Mouse (Mus musculus): ENCODE results near the gene Naxe.

Naxe gene

DNA sequence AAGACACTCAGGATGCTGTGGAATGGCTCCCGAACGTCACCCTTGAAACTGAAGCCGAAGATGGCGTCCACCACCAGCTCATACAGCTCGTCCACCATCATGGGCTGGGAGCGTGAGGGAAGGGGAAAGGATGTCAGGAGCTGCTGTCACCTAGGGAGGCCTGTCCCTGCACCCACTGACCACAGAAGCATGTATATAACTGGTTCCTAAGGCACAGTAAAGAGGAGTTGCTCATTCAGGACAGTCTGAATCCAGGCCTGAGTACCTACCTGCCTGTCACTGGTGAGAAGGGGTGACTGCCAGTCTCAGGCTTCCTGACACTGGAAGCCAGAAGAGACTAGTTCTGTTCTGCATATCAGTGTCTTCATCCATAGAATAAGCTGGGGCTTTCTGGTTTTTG, 1.3 kb downstream of the Naxe start:
- no peak for DNase-seq (ENCODE audit: low spot score)

DNA sequence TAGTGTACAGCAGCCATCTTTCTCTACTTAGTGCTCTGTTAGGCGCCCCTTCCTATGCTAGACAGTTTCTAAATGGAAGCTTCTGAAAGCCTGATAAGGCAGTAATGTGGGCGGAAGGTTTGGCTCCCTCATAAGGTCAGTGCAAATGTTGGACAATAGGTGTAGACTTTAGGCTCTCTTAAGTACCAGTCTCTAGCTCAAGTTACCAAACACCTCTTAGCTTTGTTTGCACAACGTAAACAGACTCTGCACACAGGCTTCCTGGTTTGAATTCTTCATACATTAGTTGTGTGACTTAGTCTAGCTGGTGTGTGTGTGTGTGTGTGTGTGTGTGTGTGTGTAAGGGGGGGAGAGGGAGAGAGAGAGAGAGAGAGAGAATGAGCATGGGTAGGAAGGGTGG, 8.8 kb downstream of the Naxe start:
- no peak for DNase-seq (ENCODE audit: low spot score)

DNA sequence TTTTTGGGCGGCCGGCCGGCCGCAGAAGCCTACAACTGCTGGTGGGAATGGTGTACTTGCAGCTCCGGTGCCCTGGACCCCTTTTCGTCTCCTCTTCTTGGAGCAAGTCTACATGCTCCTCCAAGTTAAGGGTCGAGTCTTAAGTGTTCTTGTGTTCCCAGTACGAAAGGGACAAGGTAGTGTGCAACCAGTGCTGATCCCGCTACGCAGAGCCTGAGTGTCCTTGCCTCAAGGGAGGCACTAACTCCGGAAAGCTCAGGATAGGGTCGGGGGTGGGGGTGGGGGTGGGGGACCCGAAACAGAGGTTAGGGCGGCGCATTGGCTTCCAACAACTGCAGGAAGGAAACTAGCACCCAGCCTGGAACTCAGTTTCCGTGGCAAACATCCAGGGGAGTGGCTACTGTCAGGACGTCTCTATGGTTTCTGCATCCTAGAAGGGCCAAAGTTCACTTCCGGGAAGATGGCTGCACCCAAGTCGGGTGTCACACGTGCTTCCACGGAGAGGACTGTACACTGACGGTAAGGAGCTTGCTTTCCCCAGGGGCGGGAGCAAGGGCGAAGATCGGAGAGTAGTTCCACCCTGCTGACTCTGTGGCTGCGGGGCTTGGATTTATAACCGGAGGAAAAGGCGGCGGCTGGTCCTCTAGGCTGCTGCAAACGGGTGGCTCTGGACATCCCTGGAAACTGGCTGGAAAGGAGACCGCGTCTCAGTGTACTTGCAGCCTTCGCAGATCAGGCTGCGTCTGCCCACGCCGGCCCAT, 15.5 kb downstream of the Naxe start, which contains the start of gene Gpatch4:
Gene Gpatch4, plus strand, starts transcription at position 448 of the 761 bp plus-strand sequence.
- DNase-seq (ENCODE audit: low spot score), result peak; percentile 49

DNA sequence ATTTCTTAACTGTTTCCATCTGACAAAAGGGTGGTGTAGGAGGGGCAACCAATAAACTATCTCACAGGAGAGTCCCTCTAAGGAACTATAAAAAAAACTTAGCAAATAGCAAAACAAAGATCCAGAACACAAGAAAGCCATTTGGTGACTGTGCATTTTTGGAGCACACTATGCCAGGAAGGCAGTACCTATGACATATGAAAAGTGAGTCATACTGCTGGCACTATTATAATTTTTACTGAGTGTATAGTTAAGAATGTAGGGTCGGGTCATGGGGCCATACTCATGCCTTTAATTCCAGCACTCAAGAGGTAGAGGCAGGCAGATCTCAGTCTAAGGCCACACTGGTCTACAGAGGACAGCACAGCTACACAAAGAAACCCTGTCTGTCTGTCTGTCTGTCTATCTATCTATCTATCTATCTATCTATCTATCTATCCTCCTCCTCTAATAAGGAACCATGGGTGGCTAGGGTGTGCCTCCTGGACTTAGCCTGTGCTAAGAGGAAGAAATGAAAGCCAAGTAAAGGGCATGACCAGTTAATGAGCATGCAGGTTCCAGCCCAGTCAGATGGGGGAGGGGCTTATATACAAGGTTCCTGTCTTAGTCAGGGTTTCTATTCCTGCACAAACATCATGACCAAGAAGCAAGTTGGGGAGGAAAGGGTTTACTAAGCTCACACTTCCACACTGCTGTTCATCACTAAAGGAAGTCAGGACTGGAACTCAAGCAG, 22.6 kb downstream of the Naxe start:
- DNase-seq (ENCODE audit: low spot score), result no peak

DNA sequence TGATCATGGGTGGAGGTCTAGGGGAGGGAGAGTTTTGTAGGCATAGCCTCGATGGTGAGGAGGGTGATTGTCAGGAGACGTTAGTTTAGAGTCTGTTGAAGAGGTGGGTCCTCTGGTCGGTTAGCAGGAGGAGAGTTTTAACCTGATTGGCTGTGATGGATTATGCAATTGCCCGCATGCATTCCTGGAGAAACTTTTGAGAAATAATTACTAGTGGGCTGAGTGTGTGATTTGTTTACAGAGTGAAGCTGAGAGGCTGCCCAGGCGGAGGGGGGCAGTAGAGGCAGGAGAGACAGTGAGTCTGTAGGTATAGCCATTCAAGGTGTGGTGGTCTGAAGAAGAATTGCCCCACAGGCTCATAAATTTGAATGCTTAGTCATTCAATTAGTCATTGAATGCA, 24.8 kb downstream of the Naxe start:
- DNase-seq (ENCODE audit: low spot score), result no peak

DNA sequence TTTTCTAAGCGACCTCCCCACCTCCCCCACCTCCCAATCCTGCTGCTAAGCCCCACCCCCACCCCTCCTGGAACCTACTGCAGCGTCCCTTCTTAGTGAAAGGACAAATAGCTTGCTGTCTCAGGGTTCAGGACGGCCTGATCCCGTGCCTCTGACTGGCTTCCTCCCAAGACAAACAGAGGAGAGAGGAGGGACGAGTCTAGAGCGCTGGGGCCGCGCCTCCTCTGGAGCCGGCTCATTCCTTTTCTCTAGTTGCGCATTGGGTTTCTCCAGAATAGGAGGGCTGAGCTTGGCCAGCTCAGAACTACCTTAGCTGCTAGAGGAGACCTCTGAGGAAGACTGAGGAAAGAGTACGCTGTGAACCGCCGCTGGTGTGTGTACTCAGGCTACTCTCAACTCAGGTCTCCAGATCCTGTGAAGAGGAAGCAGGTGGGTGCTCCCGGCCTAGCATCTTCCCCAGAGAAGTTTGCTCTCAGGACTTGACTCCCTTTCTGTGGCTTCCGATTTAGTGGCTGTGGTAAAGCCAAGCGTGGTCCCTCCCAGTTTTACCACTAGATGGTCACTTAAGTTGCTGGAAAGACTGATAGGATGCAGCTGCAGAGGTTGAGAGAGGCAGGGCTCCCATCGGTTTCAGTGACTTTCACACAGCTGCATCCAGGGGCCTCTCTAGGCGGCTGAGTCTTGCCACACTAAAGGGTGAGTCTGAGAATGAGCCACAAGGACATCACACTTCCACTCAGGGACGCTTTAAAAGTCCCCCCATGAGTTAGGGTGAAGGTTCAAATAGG, 27.5 kb downstream of the Naxe start:
- DNase-seq (ENCODE audit: low spot score), result no peak

DNA sequence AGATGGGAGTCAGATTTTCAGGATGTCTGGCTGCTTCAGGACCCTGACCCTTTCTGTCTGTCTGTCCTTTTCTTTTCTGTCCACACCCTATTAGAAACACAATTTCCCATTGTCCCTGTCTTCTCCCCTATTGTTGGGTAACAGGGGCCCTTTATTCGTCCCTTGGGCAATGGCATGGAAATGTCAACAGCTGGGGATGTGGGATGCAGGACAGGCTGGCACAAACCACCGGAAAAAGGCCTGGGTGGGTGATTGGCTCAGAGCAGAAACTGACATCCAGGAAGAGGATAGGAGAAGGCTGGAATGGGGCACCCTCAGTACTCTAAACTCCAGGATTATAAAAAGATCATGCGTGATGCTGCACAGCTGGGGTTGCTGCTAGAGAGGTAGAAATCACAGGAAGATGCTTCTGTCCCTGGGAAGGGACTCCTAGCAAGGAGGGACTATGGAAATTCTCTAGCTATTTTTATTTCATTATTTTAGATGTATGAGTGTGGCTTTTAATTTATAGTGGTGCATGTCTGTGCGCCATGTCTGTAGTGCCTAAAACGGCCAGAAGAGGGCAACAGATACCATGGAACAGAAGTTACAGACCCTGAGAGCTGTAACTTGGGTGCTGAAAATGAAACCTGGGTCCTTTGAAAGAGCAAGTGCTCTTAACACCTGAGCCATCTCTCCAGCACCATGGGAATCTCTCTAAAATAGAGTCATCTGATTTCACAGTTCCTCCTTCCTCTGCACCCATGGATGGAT, 30.7 kb downstream of the Naxe start, which contains the start of gene Hapln2:
Gene Hapln2, minus strand, starts transcription at position 150 of the 753 bp plus-strand sequence.
- DNase-seq (ENCODE audit: low spot score), result no peak

DNA sequence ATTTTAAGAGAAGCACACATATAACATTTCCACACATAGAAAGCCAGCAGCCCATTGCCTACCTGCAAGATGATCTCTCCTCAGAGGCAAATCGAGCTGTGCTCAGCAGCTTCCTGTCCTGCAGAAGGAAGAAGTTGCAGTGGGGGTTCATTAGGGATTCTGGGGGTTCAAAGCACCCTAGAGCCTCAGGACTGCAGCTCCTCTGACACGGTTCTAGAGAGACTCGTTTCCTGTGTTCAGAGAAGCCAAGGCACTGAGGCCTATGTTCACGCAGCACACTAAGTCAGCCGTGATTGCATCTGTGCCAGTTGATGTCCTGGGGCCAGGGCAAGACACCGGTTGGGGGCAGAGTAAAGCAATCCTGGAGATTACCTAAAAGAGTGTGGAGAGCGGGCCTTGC, 31.5 kb downstream of the Naxe start:
- no peak for DNase-seq (ENCODE audit: low spot score)

DNA sequence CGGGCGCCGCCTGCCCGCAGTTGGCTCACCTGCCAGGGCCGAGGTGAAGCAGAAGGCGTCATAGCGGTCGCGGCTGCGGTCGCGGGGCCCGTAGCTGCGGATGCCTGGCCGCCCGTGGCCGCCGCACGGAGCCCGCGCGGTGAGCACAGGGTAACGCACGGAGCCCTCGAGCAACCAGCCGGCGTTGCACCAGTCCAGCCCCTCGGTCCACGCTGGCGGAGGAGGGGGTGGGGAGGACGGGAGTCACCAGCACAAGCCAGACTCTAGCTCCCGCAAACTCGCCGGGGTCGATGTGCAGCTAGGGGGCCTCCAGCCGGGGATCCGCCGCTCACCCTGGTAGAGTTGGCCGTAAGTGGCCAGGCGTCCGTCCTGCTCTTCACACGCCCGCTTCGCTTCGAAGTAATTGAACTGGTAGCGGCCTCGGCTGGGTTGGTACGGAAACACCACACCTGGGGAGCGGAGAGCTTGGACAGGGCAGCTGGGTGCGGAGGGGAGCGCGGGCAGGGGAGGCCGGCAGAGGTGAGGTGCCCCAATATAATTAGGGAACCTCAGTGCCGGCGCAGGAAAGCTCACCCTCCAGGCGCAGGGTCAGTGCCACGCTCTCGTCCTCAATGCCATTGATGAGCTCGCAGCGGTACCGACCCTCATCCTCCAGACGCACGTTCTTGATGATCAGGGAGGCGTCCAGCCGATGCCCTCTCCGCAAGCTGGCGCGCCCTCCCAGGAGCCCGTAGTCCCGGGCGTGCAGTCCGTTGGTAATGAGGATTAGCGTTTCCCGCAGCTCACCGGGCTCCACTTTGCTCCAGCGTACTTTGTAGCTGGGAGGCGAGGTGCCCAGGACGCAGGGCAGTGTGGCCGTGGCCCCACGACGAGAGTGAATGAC, 34.9 kb downstream of the Naxe start:
- no peak for DNase-seq (ENCODE audit: low spot score)

DNA sequence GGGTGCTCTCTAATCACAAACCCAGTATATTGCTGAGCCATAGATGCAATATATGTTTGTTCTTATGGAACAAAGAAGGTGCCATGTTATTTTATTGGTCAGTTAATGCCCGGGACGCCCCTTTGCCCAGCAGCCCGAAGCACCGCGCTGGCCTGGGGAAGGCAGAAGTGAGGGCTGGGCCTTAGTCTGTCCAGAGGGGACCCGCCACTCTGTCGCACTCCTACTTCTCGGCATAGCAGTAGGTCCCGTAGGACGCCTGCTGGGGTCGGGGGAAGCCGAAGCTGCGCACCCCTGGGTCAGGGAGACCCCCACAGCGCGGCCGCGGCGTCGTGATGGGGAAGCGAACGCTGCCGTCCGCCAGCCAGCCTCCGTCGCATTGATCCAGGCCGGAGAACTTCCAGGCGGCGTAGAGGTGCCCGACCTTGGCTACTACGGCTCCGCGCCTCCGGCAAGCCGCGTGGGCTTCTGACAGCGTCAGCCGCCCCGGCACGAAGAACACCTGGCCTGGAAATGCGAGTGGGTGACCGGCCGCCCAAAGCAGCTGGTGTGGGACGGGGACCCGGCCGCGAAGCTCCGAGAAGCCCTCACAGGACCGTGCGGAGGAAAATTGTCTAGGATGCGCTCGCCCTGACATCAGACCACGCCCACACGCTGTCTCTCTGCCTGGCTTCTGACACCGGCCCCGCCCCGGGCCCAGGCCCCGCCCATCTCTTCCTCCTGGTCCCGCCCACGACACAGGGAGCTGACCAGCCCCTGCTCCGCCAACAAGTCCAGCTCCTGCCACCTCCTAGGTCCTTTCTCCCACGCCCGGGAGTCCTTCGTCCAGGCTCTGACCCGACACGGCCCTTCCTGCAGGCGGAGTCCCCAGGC, 35.7 kb downstream of the Naxe start:
- peak; percentile 56 for DNase-seq (ENCODE audit: low spot score)

DNA sequence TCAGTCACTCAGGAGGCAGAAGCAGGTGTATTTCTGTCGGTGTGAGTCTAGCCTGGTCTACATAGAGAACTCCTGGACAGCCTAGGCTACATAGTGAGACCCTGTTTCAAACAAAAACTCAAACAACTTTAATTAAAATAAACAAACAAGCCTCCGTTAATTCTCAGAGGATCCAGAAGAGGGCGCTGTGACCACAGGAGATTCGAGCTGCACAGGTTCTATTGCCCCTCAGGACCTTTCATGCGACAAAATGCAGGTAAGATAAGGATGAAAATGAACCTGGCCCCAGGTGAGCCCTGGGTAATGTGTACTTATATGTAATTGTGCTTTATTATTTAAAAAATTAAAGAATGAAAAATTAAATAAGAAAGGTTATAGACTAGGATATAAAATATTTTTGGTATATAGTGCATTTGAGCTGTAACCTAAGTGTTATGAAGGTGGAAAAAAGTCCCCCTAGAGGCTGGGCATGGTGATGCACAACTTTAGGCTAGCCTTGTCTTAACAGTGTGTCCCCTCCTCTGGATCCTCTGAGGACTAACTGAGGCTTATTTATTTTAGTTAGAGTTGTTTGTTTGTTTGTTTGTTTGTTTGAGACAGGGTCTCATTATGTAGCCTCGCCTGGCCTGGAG, 47.5 kb downstream of the Naxe start:
- no peak for DNase-seq (ENCODE audit: low spot score)

All from ovary, postnatal 10 days (tissue).